Comparison of ENCODE assay signal across 9 mouse cellular contexts in the genomic region with DNA sequence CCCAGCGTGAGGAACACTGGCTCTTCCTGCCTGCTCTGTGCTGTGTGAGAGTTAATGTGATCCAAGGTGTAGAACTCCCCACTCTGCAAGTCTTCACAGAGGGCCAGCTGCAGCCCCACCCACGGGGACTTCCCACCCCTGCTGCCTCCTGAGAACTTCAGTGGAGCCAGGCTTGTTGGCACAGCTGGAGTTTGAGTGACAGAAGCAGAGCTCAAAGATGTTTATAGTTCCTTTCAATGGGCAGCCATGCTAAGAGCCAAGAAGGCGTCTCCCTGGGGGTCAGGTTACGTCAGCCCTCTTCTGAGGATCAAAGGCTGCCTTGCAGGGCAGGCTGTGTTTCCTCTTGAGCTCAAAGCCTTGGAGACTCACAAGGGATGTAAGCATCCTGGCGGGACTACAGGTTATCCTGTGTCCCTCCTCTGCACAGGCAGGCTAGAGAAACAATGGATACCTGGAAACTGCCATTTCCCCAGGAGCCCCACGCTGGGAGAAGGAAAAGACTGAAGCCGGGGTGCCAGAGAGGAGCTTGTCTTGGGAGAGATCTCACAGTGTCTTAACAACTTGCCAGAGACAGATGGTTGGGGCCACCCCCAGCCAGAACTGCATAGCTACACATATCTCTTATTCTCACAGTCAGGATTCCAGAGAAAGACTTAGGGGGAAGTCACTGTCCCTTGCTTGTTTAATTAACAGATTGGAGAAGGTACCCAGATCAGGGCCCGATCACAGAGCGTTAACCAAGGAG. TPM values are rescaled to one million over a fixed set of nuclear protein-coding genes. Genes with fewer than 3 reads are reported as not detected.
DNase-seq lines count a peak whose midpoint lies in the region; ATAC-seq lines count a peak whose summit lies in the region.
"Had no signal": no experiment of that assay in that cellular context is flagged by ENCODE, and none has a peak within 500 bp of the region (broad histone marks: within the 10 kb centered on the region; RNA-seq: fewer than 3 reads in every experiment).

No protein-coding gene starts in this region.

- no peaks in the 10 kb centered on the region for H3K36me3 ChIP-seq in kidney, embryonic 16.5 days (ENCODE audit: insufficient read depth, low read length)
- H3K36me3 ChIP-seq: G1E had no signal

- peak overlapping the region; percentile 65 for H3K27ac ChIP-seq in kidney, embryonic 16.5 days (ENCODE audit: low read length)

- no peak for DNase-seq in kidney, adult 8-10 months
- peak; percentile 82 for DNase-seq in embryo, embryonic 11 days
- peak; percentile 62 for DNase-seq in gastrocnemius, postnatal 25 days
- peak; percentile 14 to 23 for DNase-seq in kidney, postnatal 36 days
- DNase-seq in lung, postnatal 4 days, result peak; percentile 68 to 85
- peak; percentile 31 for DNase-seq in yolk sac, embryonic 10.5 days (ENCODE audit: low spot score)
- DNase-seq in cerebellum, adult 8-10 months, result no peak

- no peaks in the 10 kb centered on the region for H3K9me3 ChIP-seq in kidney, embryonic 16.5 days (ENCODE audit: low read length)
- H3K9me3 ChIP-seq: G1E had no signal

- no peaks in the 10 kb centered on the region for H3K27me3 ChIP-seq in kidney, embryonic 16.5 days (ENCODE audit: insufficient read depth, low read length)

- ATAC-seq in kidney, embryonic 16.5 days (ENCODE audit: low FRiP score, low TSS enrichment), result peak; percentile 81

- H3K4me3 ChIP-seq in kidney, embryonic 16.5 days (ENCODE audit: low read length), result no peak overlapping the region

- peaks cover 11% of the 10 kb centered on the region for H3K4me1 ChIP-seq in kidney, embryonic 16.5 days (ENCODE audit: insufficient read depth, low read length)

- 13% methylated on average over 9 of the region's 9 CpGs for WGBS in kidney, embryonic 16.5 days

- H3K4me2 ChIP-seq in kidney, embryonic 16.5 days (replicated peaks; ENCODE audit: low read depth, low read length), result no peak overlapping the region

- H3K9ac ChIP-seq in kidney, embryonic 16.5 days (replicated peaks; ENCODE audit: low read length), result no peak overlapping the region

RNA-seq across cellular contexts. Expression of a gene that starts 16.7 kb away (rescaled TPM):
- polyA plus RNA-seq in kidney, embryonic 16.5 days (2015; fragmentation: Nextera tagmentation; extraction: Ambion mirVana), result 0.66 and 0.87 TPM in 2 replicates
- not detected for total RNA-seq in gastrocnemius, postnatal 25 days (2021)
- polyA plus RNA-seq: G1E had no signal

RNA-seq across cellular contexts. Expression of a gene that starts 20.1 kb away (rescaled TPM):
- polyA plus RNA-seq in kidney, embryonic 16.5 days (2015; fragmentation: Nextera tagmentation; extraction: Ambion mirVana), result 43.3 and 44.4 TPM in 2 replicates
- total RNA-seq in gastrocnemius, postnatal 25 days (2021), result 10 to 100 TPM; 54.3 to 55.4 TPM

Comparison
In these comparisons a context has a peak if more than half of its experiments do, and no peak if none do; other contexts are left out.
1. DNase-seq: peak in embryo, embryonic 11 days (single experiment), gastrocnemius, postnatal 25 days (single experiment), kidney, postnatal 36 days (2 of 2), lung, postnatal 4 days (2 of 2) and yolk sac, embryonic 10.5 days (single experiment); none in kidney, adult 8-10 months (0 of 2) and cerebellum, adult 8-10 months (single experiment).